Mouse (Mus musculus) G1E (cell line): ENCODE data around the gene Akt3.

Experiments
- CTCF ChIP-seq: IDR thresholded peaks from 2 replicates; pipeline ENCODE4 v1.5.1; 2012; ENCODE audit warnings: low read depth, low read length, inconsistent platforms, mixed read lengths
- GATA1 ChIP-seq: IDR thresholded peaks from 2 replicates; pipeline ENCODE4 v1.6.1; 2012; ENCODE audit warnings: borderline replicate concordance, low read length, inconsistent platforms, mixed read lengths
- POLR2AphosphoS5 ChIP-seq: IDR thresholded peaks from 2 replicates; pipeline ENCODE4 v1.6.1; 2012; ENCODE audit warnings: low read depth, low read length, inconsistent platforms; ENCODE audit not compliant: insufficient replicate concordance
- TAL1 ChIP-seq: conservative IDR thresholded peaks from 2 replicates; pipeline ENCODE4 v1.6.1; 2012; ENCODE audit warnings: low read depth, low read length, inconsistent platforms, mixed read lengths

DNA sequence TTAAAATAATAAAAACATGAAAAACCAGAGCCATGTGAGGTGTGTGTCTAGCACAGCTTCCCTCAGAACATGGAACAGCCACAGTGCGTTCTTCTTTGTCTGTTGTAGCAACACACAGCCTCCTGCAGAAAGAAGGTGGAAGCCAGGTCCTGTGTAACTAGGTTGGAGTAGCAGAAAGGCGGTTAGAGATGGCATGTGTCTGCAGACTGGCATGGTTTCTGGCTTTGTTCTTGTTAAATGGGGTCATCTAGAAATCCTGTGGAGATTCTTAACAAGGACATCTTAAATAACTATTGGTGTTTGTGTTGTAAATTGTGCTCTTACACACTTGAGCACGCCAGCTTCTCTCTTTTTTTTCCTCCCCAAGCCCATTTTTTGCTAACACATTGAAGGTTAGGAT, 261.8 kb downstream of the Akt3 start:
- no peak for TF ChIP-seq CTCF
- no peak for TF ChIP-seq POLR2AphosphoS5
- TF ChIP-seq GATA1: no peak
- TF ChIP-seq TAL1: no peak
